Mouse (Mus musculus) E14TG2a.4 (cell line): ENCODE results near the gene Rims4.

Experiments
- CTCF ChIP-seq: conservative IDR thresholded peaks from 2 replicates; pipeline ENCODE4 v1.5.1; 2014; ENCODE audit warnings: low read length
- NANOG ChIP-seq: IDR thresholded peaks from 2 replicates; pipeline ENCODE4 v1.6.1; 2014; ENCODE audit warnings: borderline replicate concordance, low read length, mixed read lengths

DNA sequence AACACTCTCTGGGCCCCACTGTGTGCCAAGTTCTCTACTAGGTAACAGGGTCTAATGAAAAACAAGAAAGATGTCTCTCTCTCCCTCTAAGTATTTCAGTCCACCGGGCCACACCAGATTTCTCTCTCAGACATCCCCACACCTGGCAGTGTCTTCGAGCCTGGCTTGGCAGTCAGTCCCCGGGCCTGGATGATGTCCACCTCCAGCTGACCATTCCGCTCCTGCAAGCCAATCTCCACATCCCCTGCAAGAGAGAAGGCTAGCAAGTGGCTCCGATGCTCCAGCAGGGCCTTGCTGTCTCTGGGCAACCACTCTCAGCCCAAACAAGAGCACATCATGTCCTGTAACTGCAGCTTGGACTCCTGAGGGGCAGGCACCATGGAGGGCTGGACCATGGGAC lies 53.2 kb downstream of the Rims4 start:
- TF ChIP-seq CTCF (no peak), NANOG (no peak)
